Mouse (Mus musculus) heart, embryonic 11.5 days (tissue): ENCODE data around the gene Acaca. TPM values are rescaled to one million over a fixed set of nuclear protein-coding genes. Genes with fewer than 3 reads are reported as not detected.

Experiments
- ATAC-seq: fragments of 200-750 bp; cut with Nextera tagmentation; replicated peaks from 2 replicates; pipeline ENCODE4 v1.8.0; 2017; ENCODE audit warnings: moderate library complexity; ENCODE audit not compliant: insufficient number of reproducible peaks, low FRiP score, low TSS enrichment
- H3K27ac ChIP-seq: fragments of 300-500 bp; sonication (generic); 2 replicates; pipeline ENCODE4 v1.5.1; 2014; ENCODE audit warnings: mild to moderate bottlenecking, low read depth, low read length
- H3K27me3 ChIP-seq: fragments of 300-500 bp; sonication (generic); 2 replicates; pipeline ENCODE4 v1.6.1; 2014; ENCODE audit warnings: mild to moderate bottlenecking, low read length, mixed read lengths; ENCODE audit not compliant: control insufficient read depth, insufficient read depth
- H3K36me3 ChIP-seq: fragments of 300-500 bp; sonication (generic); 2 replicates; pipeline ENCODE4 v1.6.1; 2014; ENCODE audit warnings: mild to moderate bottlenecking, low read length, moderate library complexity, mixed read lengths; ENCODE audit not compliant: control insufficient read depth, insufficient read depth
- H3K4me1 ChIP-seq: fragments of 300-500 bp; sonication (generic); 2 replicates; pipeline ENCODE4 v1.6.1; 2014; ENCODE audit warnings: low read length; ENCODE audit not compliant: control insufficient read depth, insufficient read depth
- H3K4me2 ChIP-seq: fragments of 300-500 bp; sonication (generic); 2 replicates; pipeline ENCODE4 v1.6.1; 2014; ENCODE audit warnings: mild to moderate bottlenecking, moderate library complexity
- H3K4me3 ChIP-seq: fragments of 300-500 bp; sonication (generic); 2 replicates; pipeline ENCODE4 v1.5.1; 2014; ENCODE audit warnings: low read depth, low read length
- H3K9ac ChIP-seq: fragments of 300-500 bp; sonication (generic); 2 replicates; pipeline ENCODE4 v1.6.1; 2014; ENCODE audit warnings: mild to moderate bottlenecking, low read depth, low read length, moderate library complexity
- H3K9me3 ChIP-seq: fragments of 300-500 bp; sonication (generic); replicated peaks from 2 replicates; pipeline ENCODE4 v1.6.1; 2016; ENCODE audit warnings: low read length; ENCODE audit not compliant: control insufficient read depth
- WGBS: fragments of 180-500 bp; shearing (Covaris S2); extraction: QIAGEN DNeasy Blood & Tissue Kit; methylation state at CpG from one replicate; pipeline ENCODE4 v1.1.7; 2014; ENCODE audit not compliant: insufficient replicate concordance; 5-methylcytosine and 5-hydroxymethylcytosine counted together
- polyA plus RNA-seq: library from polyadenylated mRNA; unstranded; fragments of >200 nt; fragmentation: Nextera tagmentation; extraction: Ambion mirVana; gene quantifications from 2 replicates; pipeline ENCODE4 v1.2.1, GENCODE M21; 2014

Acaca gene
- polyA plus RNA-seq, 1 experiment from 2014 or later: 12.1 TPM

GRCm38 (mm10) chr11:84365313-84365712, 235.8 kb downstream of the Acaca start:
- Histone ChIP-seq H3K4me3 (no peak overlapping the region), H3K36me3 (no peaks in the 10 kb centered on the region), H3K27me3 (no peaks in the 10 kb centered on the region), H3K9me3 (no peaks in the 10 kb centered on the region), H3K27ac (no peak overlapping the region), H3K4me2 (no peak overlapping the region), H3K9ac (no peak overlapping the region), H3K4me1 (no peaks in the 10 kb centered on the region)
- 29% methylated on average over 1 of the region's 1 CpGs for WGBS
- ATAC-seq: no peak

GRCm38 (mm10) chr11:84368902-84369301, 239.4 kb downstream of the Acaca start:
- Histone ChIP-seq H3K9ac (no peak overlapping the region), H3K36me3 (no peaks in the 10 kb centered on the region), H3K27me3 (no peaks in the 10 kb centered on the region), H3K9me3 (no peaks in the 10 kb centered on the region), H3K4me2 (no peak overlapping the region), H3K27ac (no peak overlapping the region), H3K4me3 (no peak overlapping the region), H3K4me1 (no peaks in the 10 kb centered on the region)
- no peak for ATAC-seq
- 66% methylated on average over 2 of the region's 2 CpGs for WGBS

GRCm38 (mm10) chr11:84373122-84373521, 243.7 kb downstream of the Acaca start:
- H3K4me3 ChIP-seq: no peak overlapping the region

GRCm38 (mm10) chr11:84375951-84376496, 246.6 kb downstream of the Acaca start:
- Histone ChIP-seq H3K9ac (no peak overlapping the region), H3K9me3 (no peaks in the 10 kb centered on the region), H3K4me3 (no peak overlapping the region), H3K4me1 (no peaks in the 10 kb centered on the region), H3K27ac (no peak overlapping the region), H3K36me3 (no peaks in the 10 kb centered on the region), H3K27me3 (no peaks in the 10 kb centered on the region), H3K4me2 (no peak overlapping the region)
- no peak for ATAC-seq
- WGBS: 71% methylated on average over 3 of the region's 3 CpGs

More at GRCm38 (mm10) chr11:84373122-84373521, 243.7 kb downstream of the Acaca start:
- H3K4me2 ChIP-seq: no peak overlapping the region
- no peaks in the 10 kb centered on the region for H3K27me3 ChIP-seq
- H3K4me1 ChIP-seq: no peaks in the 10 kb centered on the region
- H3K9ac ChIP-seq: no peak overlapping the region
- no peaks in the 10 kb centered on the region for H3K9me3 ChIP-seq
- no peak for ATAC-seq
- H3K27ac ChIP-seq: no peak overlapping the region
- 82% methylated on average over 4 of the region's 4 CpGs for WGBS
- H3K36me3 ChIP-seq: no peaks in the 10 kb centered on the region

- H3K27me3 ChIP-seq: no peaks in the 10 kb centered on the region
- no peak overlapping the region for H3K27ac ChIP-seq
- WGBS: 87% methylated on average over 13 of the region's 13 CpGs
- H3K4me2 ChIP-seq: no peak overlapping the region
- no peaks in the 10 kb centered on the region for H3K36me3 ChIP-seq
- H3K9ac ChIP-seq: no peak overlapping the region
- no peaks in the 10 kb centered on the region for H3K9me3 ChIP-seq
- no peak for ATAC-seq
- H3K4me3 ChIP-seq: no peak overlapping the region
- H3K4me1 ChIP-seq: no peaks in the 10 kb centered on the region
Observed at GRCm38 (mm10) chr11:84376510-84377365, 247.3 kb downstream of the Acaca start.

GRCm38 (mm10) chr11:84382450-84382849, 253.0 kb downstream of the Acaca start:
- Histone ChIP-seq H3K36me3 (no peaks in the 10 kb centered on the region; the same call in 1 of the 2 replicates), H3K4me2 (no peak overlapping the region), H3K4me1 (no peaks in the 10 kb centered on the region), H3K9ac (no peak overlapping the region), H3K27me3 (no peaks in the 10 kb centered on the region), H3K9me3 (no peaks in the 10 kb centered on the region), H3K4me3 (no peak overlapping the region), H3K27ac (no peak overlapping the region)
- no peak for ATAC-seq
- WGBS: 87% methylated on average over 13 of the region's 13 CpGs

GRCm38 (mm10) chr11:84383891-84384290, 254.4 kb downstream of the Acaca start:
- Histone ChIP-seq H3K4me1 (peaks cover 7% of the 10 kb centered on the region), H3K4me2 (no peak overlapping the region), H3K27ac (no peak overlapping the region), H3K9ac (no peak overlapping the region), H3K9me3 (no peaks in the 10 kb centered on the region), H3K4me3 (no peak overlapping the region), H3K36me3 (no peaks in the 10 kb centered on the region; the same call in 1 of the 2 replicates), H3K27me3 (no peaks in the 10 kb centered on the region)
- no peak for ATAC-seq
- 86% methylated on average over 6 of the region's 6 CpGs for WGBS

- H3K27ac ChIP-seq: no peak overlapping the region
- no peaks in the 10 kb centered on the region for H3K9me3 ChIP-seq
- no peak overlapping the region for H3K9ac ChIP-seq
- H3K27me3 ChIP-seq: no peaks in the 10 kb centered on the region
- 65% methylated on average over 6 of the region's 6 CpGs for WGBS
- H3K4me1 ChIP-seq: peaks cover 15% of the 10 kb centered on the region
- H3K4me2 ChIP-seq: no peak overlapping the region
- no peak overlapping the region for H3K4me3 ChIP-seq
- H3K36me3 ChIP-seq: no peaks in the 10 kb centered on the region; the same call in 1 of the 2 replicates
- no peak for ATAC-seq
Observed at GRCm38 (mm10) chr11:84389332-84389731, 259.9 kb downstream of the Acaca start.
